Mouse (Mus musculus) midbrain, embryonic 13.5 days (tissue): ENCODE measurements at regions not wholly inside any gene's neighbourhood (a gene's known extent, or its start where the extent isn't known, plus 50 kb on each side); places are given as distances from the start of the nearest gene placed in this dataset.
A peak's percentile ranks its signal among the peaks of the same experiment; 100 is the strongest.

ENCODE experiments used
- ATAC-seq: fragments of 200-750 bp; cut with Nextera tagmentation; 2 replicates; pipeline ENCODE4 v1.8.0; 2017; ENCODE audit warnings: mild to moderate bottlenecking, moderate TSS enrichment, moderate library complexity
- H3K27ac ChIP-seq: fragments of 300-500 bp; sonication (generic); 2 replicates; pipeline ENCODE4 v1.5.1; 2015; ENCODE audit warnings: inconsistent platforms, mild to moderate bottlenecking, moderate library complexity
- H3K27me3 ChIP-seq: fragments of 300-500 bp; sonication (generic); 2 replicates; pipeline ENCODE4 v1.6.1; 2015; ENCODE audit warnings: mild to moderate bottlenecking, inconsistent platforms
- H3K36me3 ChIP-seq: fragments of 300-500 bp; sonication (generic); 2 replicates; pipeline ENCODE4 v1.6.1; 2015; ENCODE audit warnings: mild to moderate bottlenecking, inconsistent platforms
- H3K4me1 ChIP-seq: fragments of 300-500 bp; sonication (generic); replicated peaks from 2 replicates; pipeline ENCODE4 v1.6.1; 2015; ENCODE audit warnings: inconsistent platforms
- H3K4me2 ChIP-seq: fragments of 300-500 bp; sonication (generic); replicated peaks from 2 replicates; pipeline ENCODE4 v1.6.1; 2015; ENCODE audit warnings: moderate library complexity, mild to moderate bottlenecking, inconsistent platforms
- H3K4me3 ChIP-seq: fragments of 300-500 bp; sonication (generic); replicated peaks from 2 replicates; pipeline ENCODE4 v1.5.1; 2015; ENCODE audit warnings: mild to moderate bottlenecking, inconsistent platforms
- H3K9ac ChIP-seq: fragments of 300-500 bp; sonication (generic); replicated peaks from 2 replicates; pipeline ENCODE4 v1.6.1; 2015; ENCODE audit warnings: mild to moderate bottlenecking, inconsistent platforms
- H3K9me3 ChIP-seq: fragments of 300-500 bp; sonication (generic); 2 replicates; pipeline ENCODE4 v1.6.1; 2016; ENCODE audit warnings: mild to moderate bottlenecking, inconsistent platforms
- WGBS: fragments of 180-500 bp; shearing (Covaris S2); methylation state at CpG from one replicate; pipeline ENCODE4 v1.1.7; 2015; 5-methylcytosine and 5-hydroxymethylcytosine counted together

DNA sequence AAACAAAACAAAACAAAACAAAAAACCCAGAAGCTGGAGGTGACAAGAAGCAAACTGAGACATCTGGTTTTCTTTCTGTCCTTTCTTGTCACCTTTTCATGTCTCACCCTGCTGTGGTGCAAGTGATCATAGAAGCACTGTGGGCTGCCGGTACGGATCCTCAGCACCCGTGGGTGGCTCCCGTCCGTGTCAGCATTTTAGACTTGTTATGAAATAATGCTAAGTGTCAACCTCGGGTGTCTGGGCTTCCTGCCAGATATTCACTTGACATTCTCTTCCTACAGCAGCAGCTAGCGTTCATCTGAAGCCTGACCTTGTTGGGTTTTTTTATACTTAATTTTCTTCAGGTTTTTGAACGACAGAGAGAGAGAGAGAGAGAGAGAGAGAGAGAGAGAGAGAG is 404.7 kb downstream of the Pla2g4a start:
- Histone ChIP-seq H3K27ac (no peak overlapping the region), H3K9me3 (no peaks in the 10 kb centered on the region), H3K27me3 (no peaks in the 10 kb centered on the region), H3K4me1 (no peaks in the 10 kb centered on the region), H3K4me3 (no peak overlapping the region), H3K36me3 (no peaks in the 10 kb centered on the region), H3K4me2 (no peak overlapping the region), H3K9ac (no peak overlapping the region)
- no peak for ATAC-seq
- 78% methylated on average over 8 of the region's 8 CpGs for WGBS

DNA sequence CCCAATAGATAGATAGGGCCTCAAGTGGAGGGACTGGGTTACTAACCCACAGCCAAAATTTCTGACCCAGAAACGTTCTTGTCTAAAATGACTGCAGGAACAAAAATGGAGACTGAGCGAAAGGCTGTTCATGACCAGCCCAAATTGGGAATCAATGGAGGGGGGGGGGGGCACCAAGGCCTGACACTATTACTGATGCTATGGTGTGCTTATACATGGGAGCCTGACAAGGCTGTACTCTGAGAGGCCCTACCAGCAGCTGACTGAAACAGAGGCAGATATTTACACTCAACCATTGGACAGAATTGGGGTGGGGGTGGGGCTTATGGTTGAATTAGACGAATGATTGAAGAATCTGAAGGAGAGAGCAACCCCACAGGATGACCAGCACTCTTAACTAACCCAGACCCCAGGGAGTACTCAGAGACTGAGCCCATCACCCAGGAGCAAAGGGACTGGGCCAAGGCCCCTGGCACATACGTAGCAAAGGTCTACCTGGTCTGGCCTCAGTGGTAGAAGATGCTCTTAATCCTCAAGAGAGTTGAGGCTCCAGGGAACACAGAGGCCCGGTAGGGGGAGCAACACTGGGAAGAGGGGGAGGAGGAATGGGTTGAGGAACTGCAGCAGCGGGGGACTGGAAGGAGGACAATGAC is 405.6 kb downstream of the Pla2g4a start:
- WGBS: 86% methylated on average over 6 of the region's 6 CpGs
- H3K4me2 ChIP-seq: no peak overlapping the region
- no peak overlapping the region for H3K9ac ChIP-seq
- no peaks in the 10 kb centered on the region for H3K9me3 ChIP-seq
- ATAC-seq: 0 out of 2 replicates have a peak, but pooled peaks have one; percentile 43
- H3K36me3 ChIP-seq: no peaks in the 10 kb centered on the region
- H3K27me3 ChIP-seq: no peaks in the 10 kb centered on the region
- no peak overlapping the region for H3K27ac ChIP-seq
- H3K4me1 ChIP-seq: no peaks in the 10 kb centered on the region
- H3K4me3 ChIP-seq: no peak overlapping the region

DNA sequence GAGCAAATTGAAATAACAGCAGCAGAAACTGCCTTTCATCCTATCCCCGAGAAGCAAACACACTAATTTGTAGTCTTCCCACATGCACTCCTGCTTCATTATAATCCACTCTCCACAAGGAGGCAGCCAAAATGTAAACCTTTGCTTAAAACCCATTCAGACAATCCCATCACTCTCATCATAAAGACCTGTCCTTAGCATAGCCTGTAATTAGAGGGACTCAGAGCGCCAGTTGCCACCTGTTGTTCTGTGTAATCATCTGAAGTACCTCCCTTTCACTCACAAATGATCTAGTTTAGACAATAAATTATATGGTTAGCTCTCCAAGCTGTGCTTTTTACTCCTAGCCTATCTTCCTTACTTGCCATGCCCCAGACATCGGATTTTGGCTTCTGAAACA is 415.0 kb downstream of the Pla2g4a start:
- Histone ChIP-seq H3K9me3 (no peaks in the 10 kb centered on the region), H3K4me2 (no peak overlapping the region), H3K27ac (no peak overlapping the region), H3K27me3 (no peaks in the 10 kb centered on the region), H3K4me1 (no peaks in the 10 kb centered on the region), H3K9ac (no peak overlapping the region), H3K36me3 (no peaks in the 10 kb centered on the region), H3K4me3 (no peak overlapping the region)
- no peak for ATAC-seq
- WGBS: 64% methylated on average over 3 of the region's 3 CpGs

DNA sequence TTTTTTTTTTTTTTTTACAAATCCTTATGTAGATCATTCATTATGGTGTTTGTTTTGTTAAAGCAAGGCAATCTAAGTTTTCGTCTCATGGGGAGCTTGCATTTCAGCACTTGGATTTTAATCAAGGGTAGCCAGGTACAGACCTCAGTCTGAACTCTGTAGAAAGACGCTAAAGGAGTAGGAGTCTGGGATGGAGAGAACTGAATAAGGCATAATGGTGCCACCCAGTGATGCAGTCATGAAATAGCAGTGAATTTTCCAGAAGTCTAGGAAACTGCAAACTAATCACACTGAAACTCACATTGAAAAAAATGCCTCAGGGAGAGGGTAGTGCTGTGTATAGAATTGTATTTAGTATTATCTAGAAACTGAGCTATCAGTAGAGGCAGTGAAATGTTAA is 419.7 kb downstream of the Pla2g4a start:
- no peak for ATAC-seq
- WGBS: 47% methylated on average over 2 of the region's 2 CpGs
- H3K27ac ChIP-seq: no peak overlapping the region
- no peak overlapping the region for H3K4me3 ChIP-seq
- no peaks in the 10 kb centered on the region for H3K4me1 ChIP-seq
- no peaks in the 10 kb centered on the region for H3K36me3 ChIP-seq
- H3K9ac ChIP-seq: no peak overlapping the region
- no peaks in the 10 kb centered on the region for H3K9me3 ChIP-seq
- no peaks in the 10 kb centered on the region for H3K27me3 ChIP-seq
- no peak overlapping the region for H3K4me2 ChIP-seq

DNA sequence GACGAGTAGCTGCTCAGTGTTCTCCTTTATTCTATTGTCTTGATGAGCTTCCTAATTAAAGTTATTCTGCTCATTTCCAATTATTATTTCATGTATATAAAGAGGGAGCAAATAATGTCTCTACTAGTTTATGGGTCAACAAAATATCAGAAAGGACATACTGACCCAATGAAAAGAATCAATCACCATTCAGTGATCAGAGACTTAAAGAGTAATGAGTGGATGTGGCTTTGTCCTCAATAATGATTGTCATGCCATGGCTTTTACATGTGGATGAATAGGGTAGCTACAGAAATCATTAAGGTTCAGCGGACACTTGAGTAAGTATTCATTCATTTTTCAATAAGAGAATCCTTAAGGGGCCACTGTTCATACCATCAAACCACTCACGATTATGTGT is 427.4 kb downstream of the Pla2g4a start:
- H3K27ac ChIP-seq: no peak overlapping the region
- H3K4me1 ChIP-seq: no peaks in the 10 kb centered on the region
- 59% methylated on average over 3 of the region's 3 CpGs for WGBS
- no peaks in the 10 kb centered on the region for H3K27me3 ChIP-seq
- H3K36me3 ChIP-seq: no peaks in the 10 kb centered on the region
- H3K4me3 ChIP-seq: no peak overlapping the region
- H3K9ac ChIP-seq: no peak overlapping the region
- H3K4me2 ChIP-seq: no peak overlapping the region
- H3K9me3 ChIP-seq: no peaks in the 10 kb centered on the region
- no peak for ATAC-seq
